Comparison of ENCODE assay signal across 8 mouse cellular contexts in genomic region chr3:152980978-152981974, GRCm38 (mm10). TPM values are rescaled to one million over a fixed set of nuclear protein-coding genes. Genes with fewer than 3 reads are reported as not detected.
DNase-seq lines count a peak whose midpoint lies in the region; ATAC-seq lines count a peak whose summit lies in the region.

No protein-coding gene starts in this region.

- no peak overlapping the region for H3K27ac ChIP-seq in embryonic facial prominence, embryonic 13.5 days
- H3K27ac ChIP-seq in intestine, embryonic 16.5 days (ENCODE audit: low read length), result no peak overlapping the region
- peak overlapping the region; percentile 72 for H3K27ac ChIP-seq in neural tube, embryonic 15.5 days (replicated peaks)

- peaks cover 44% of the 10 kb centered on the region for H3K27me3 ChIP-seq in embryonic facial prominence, embryonic 13.5 days
- H3K27me3 ChIP-seq in intestine, embryonic 16.5 days (replicated peaks; ENCODE audit: control insufficient read depth, insufficient read depth, low read length), result peaks cover 25% of the 10 kb centered on the region
- H3K27me3 ChIP-seq in neural tube, embryonic 15.5 days (replicated peaks), result 0 out of 2 replicates have a peak, but pooled peaks cover 8% of the 10 kb centered on the region

- WGBS in embryonic facial prominence, embryonic 13.5 days, result under 1% methylated on average over 47 of the region's 47 CpGs
- WGBS in intestine, embryonic 16.5 days, result under 1% methylated on average over 47 of the region's 47 CpGs
- WGBS in neural tube, embryonic 15.5 days, result under 1% methylated on average over 47 of the region's 47 CpGs

- H3K4me2 ChIP-seq in embryonic facial prominence, embryonic 13.5 days, result peak overlapping the region; percentile 96
- peak overlapping the region; percentile 72 for H3K4me2 ChIP-seq in intestine, embryonic 16.5 days (ENCODE audit: low read depth, low read length)
- H3K4me2 ChIP-seq in neural tube, embryonic 15.5 days, result peak overlapping the region; percentile 87

- H3K36me3 ChIP-seq in embryonic facial prominence, embryonic 13.5 days, result no peaks in the 10 kb centered on the region
- H3K36me3 ChIP-seq in intestine, embryonic 16.5 days (ENCODE audit: control insufficient read depth, insufficient read depth, low read length), result no peaks in the 10 kb centered on the region
- H3K36me3 ChIP-seq in neural tube, embryonic 15.5 days, result no peaks in the 10 kb centered on the region

- no peak for DNase-seq in cerebellum, adult 9-10 months
- peak; percentile 75 for DNase-seq in MN1 (ENCODE audit: low spot score)
- DNase-seq in liver, result peak; percentile 13
- DNase-seq in ovary, postnatal 36 days (ENCODE audit: low spot score), result no peak

- H3K4me1 ChIP-seq in embryonic facial prominence, embryonic 13.5 days, result peaks cover 20% of the 10 kb centered on the region
- peaks cover 8% of the 10 kb centered on the region; the same call in 1 of the 2 replicates for H3K4me1 ChIP-seq in intestine, embryonic 16.5 days (ENCODE audit: control insufficient read depth, insufficient read depth, low read length)
- H3K4me1 ChIP-seq in neural tube, embryonic 15.5 days, result peaks cover 38% of the 10 kb centered on the region

- no peaks in the 10 kb centered on the region for H3K9me3 ChIP-seq in embryonic facial prominence, embryonic 13.5 days
- no peaks in the 10 kb centered on the region for H3K9me3 ChIP-seq in intestine, embryonic 16.5 days (ENCODE audit: control insufficient read depth, low read length)
- H3K9me3 ChIP-seq in neural tube, embryonic 15.5 days (replicated peaks), result no peaks in the 10 kb centered on the region

- H3K9ac ChIP-seq in embryonic facial prominence, embryonic 13.5 days, result peak overlapping the region; percentile 69
- peak overlapping the region; percentile 28; the same call in 1 of the 2 replicates for H3K9ac ChIP-seq in intestine, embryonic 16.5 days (ENCODE audit: low read depth, low read length)
- H3K9ac ChIP-seq in neural tube, embryonic 15.5 days (replicated peaks), result peak overlapping the region; percentile 52

- peak; percentile 74 for ATAC-seq in cerebellum, adult (ENCODE audit: insufficient number of reproducible peaks, low FRiP score, low TSS enrichment)
- peak; percentile 37; the same call in 1 of the 2 replicates for ATAC-seq in embryonic facial prominence, embryonic 13.5 days (ENCODE audit: insufficient number of reproducible peaks, insufficient read depth, low FRiP score, low TSS enrichment, low read depth)
- peak; percentile 50 for ATAC-seq in intestine, embryonic 16.5 days
- peak; percentile 73 for ATAC-seq in neural tube, embryonic 15.5 days (ENCODE audit: low FRiP score)

- peak overlapping the region; percentile 55 for H3K4me3 ChIP-seq in embryonic facial prominence, embryonic 13.5 days
- H3K4me3 ChIP-seq in intestine, embryonic 16.5 days (ENCODE audit: low read length), result peak overlapping the region; percentile 45
- H3K4me3 ChIP-seq in neural tube, embryonic 15.5 days (replicated peaks), result peak overlapping the region; percentile 60

RNA-seq across cellular contexts. Expression of gene St6galnac5, which starts 0.8 kb away (rescaled TPM):
- 2.8 and 3.1 TPM in 2 replicates for polyA plus RNA-seq in embryonic facial prominence, embryonic 13.5 days (2015; fragmentation: Nextera tagmentation; extraction: Ambion mirVana)
- polyA plus RNA-seq in intestine, embryonic 16.5 days (2015; fragmentation: Nextera tagmentation; extraction: Ambion mirVana), result 0.28 and 0.58 TPM in 2 replicates
- polyA plus RNA-seq in neural tube, embryonic 15.5 days (2015; fragmentation: Nextera tagmentation; extraction: Ambion mirVana), result 13.4 and 18.5 TPM in 2 replicates

Comparison
In these comparisons a context has a peak if more than half of its experiments do, and no peak if none do; other contexts are left out.
1. DNase-seq: peak in MN1 (single experiment) and liver (single experiment); none in cerebellum, adult 9-10 months (single experiment) and ovary, postnatal 36 days (single experiment).
2. Peak in every context shown above with its lines, with median percentiles within 50 percentile points of each other: ATAC-seq, H3K4me2 ChIP-seq, H3K4me3 ChIP-seq and H3K9ac ChIP-seq.